Mouse (Mus musculus): ENCODE data around the gene Fam172a.

DNA sequence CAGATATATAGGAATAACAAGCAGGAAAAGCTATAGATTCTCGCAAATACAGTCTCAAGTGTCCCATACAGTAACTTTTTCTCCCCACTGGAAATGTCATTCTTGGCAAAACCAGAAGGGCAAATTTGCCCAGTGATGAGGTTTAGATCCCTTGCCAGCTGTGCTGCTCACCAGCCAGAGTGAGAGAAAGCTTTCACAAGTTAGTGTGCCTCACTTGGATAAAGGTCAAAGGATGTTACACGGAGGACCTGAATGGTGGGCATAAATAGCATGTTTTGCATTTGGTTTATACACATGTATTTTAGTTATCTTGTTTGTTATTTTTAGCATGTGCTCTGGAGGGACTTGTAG, 281.0 kb downstream of the Fam172a start:
- TF ChIP-seq CTCF (IDR thresholded peaks at IDR 0.05; ENCODE audit: insufficient read depth, low read length): no peak
- no peak for TF ChIP-seq POLR2A (IDR thresholded peaks at IDR 0.05; ENCODE audit: borderline replicate concordance, extremely low read depth, low read depth, low read length)

All from lung, adult 2 months (tissue).